Mouse (Mus musculus): ENCODE data around the gene Pola1. TPM values are rescaled to one million over a fixed set of nuclear protein-coding genes. Genes with fewer than 3 reads are reported as not detected.

Pola1 gene
- 3.6 and 5.1 TPM in 2 replicates for polyA plus RNA-seq (2015; fragmentation: Nextera tagmentation; extraction: Ambion mirVana)

DNA sequence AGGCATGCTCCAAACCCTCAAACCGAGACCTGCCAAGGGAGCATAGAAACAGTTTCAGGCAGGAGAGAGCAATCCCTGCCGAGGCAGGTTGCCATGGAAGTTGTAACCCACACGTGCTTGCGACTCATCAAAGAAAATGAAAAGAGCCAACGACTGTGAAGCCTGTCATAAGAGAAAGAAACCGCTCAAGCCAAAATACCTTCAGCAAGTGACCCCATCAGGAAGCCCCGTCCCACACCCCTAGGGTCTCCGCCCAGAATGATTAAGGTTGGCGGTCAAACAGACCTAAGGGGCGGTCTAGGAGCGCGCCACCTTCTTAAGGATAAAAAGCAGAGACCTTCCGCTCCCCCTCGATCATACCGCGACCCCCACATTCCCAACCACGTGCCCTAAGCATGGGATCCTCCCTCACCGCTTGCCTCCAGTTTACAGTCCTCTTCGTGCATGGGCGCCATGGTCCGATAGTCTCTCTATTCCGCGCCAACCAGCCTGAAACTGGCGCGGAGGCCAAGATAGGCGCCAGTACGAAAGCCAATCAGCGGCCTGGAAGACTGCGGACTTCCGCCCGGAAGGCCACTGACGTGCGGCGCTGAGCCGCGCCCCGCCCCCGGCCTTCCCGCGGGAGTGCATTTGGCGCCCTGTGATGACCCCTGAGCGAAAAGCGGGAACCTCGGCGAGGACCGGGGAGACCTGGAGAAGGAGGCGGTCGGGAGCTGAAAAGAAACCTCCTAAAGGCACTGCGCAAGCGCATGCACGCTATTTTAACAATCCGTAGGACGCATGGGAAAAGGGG is at the start of gene Pola1:
Pola1 (minus strand) TSS at position 499 of the 793 bp plus-strand sequence.

DNA sequence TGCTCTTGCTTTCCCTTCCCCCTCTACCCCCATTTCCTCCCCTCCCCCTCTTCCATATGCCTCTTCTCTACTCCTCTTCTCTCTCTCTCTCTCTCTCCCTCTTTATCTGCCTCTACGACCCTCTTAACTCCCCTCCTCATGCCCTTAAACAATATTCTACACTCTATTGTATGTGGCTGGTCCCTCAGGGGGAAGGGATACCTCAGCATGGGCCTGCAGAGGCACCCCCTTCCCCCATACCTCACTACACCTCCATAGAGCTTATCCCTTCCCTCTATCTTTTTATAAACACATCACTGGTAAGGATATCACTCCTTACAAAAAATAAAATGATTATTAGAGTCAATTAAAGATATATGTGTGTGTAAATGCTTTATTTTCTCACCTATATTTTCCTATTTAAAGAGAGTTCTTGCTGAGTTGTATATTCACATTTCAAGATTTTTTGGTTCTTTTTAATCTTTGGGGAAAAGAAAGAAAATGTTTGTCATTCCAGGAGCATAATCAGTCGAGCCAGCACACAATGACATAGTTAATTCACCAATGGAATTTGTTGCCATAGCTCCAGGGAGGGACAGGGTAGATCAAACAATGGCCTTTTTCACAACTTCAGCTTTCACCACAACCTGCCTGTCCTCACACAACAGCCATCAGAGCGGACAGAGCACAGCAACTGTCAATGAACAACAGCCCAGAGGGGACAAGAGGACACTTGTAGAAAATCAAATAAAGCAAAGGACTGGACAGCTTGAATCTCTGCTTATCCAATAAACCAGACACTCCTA is 22.5 kb upstream of the Pola1 start, which contains the start of gene Pcyt1b:
Pcyt1b (plus strand) TSS at position 646 of the 785 bp plus-strand sequence.

DNA sequence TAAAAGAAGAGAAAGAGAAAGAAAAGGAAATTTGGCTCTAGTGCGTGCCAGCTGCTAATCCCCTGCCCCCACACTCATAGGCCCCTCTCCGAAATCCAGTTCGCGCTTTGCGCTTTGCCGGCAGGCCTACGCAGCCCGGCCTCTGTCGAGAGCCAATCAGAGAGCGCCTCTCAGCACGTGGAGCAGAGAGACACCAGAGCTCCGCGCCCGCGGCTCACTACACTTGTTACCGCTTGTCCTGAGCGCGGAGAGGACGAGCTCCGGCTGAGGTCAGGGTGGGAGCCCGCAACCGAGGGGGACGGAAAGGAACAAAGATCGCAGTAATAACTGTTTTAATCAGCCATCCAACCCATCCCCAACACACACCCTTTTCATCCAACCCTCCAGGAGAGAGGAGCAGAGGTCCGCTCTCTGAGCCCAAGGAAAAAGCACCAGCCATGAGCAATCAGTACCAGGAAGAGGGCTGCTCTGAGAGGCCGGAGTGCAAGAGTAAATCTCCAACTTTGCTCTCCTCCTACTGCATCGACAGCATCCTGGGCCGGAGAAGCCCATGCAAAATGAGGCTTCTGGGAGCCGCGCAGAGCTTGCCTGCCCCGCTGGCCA is 345.6 kb downstream of the Pola1 start, which contains the start of gene Arx:
Arx (plus strand) TSS at position 155 of the 603 bp plus-strand sequence.

Other genes starting within 250 kb of the Pola1 start
- 0.42 and 0.64 TPM in 2 replicates for gene Pcyt1b, start 22.7 kb upstream of the Pola1 start, polyA plus RNA-seq (2015; fragmentation: Nextera tagmentation; extraction: Ambion mirVana)
- gene Pdk3, start 200.0 kb upstream of the Pola1 start, polyA plus RNA-seq (2015; fragmentation: Nextera tagmentation; extraction: Ambion mirVana) = 31.1 and 39.6 TPM in 2 replicates

All from urinary bladder, postnatal 0 days (tissue).